Mouse (Mus musculus) midbrain, embryonic 10.5 days (tissue): ENCODE results near the gene Gm45785. TPM values are rescaled to one million over a fixed set of nuclear protein-coding genes. Genes with fewer than 3 reads are reported as not detected.

ENCODE experiments used
- DNase-seq: peaks from one replicate; pipeline ENCODE4 v3.0.0-alpha.2; 2017; ENCODE audit warnings: low spot score
- H3K27ac ChIP-seq: fragments of 300-500 bp; sonication (generic); replicated peaks from 2 replicates; pipeline ENCODE4 v1.5.1; 2016; ENCODE audit warnings: mild to moderate bottlenecking
- H3K27me3 ChIP-seq: fragments of 300-500 bp; sonication (generic); 2 replicates; pipeline ENCODE4 v1.6.1; 2016; ENCODE audit warnings: low read depth, mild to moderate bottlenecking; ENCODE audit not compliant: poor library complexity, severe bottlenecking
- H3K36me3 ChIP-seq: fragments of 300-500 bp; sonication (generic); 2 replicates; pipeline ENCODE4 v1.6.1; 2016; ENCODE audit warnings: mild to moderate bottlenecking, moderate library complexity
- H3K4me1 ChIP-seq: fragments of 300-500 bp; sonication (generic); 2 replicates; pipeline ENCODE4 v1.6.1; 2016
- H3K4me3 ChIP-seq: fragments of 300-500 bp; sonication (generic); 2 replicates; pipeline ENCODE4 v1.5.1; 2016; ENCODE audit warnings: mild to moderate bottlenecking, moderate library complexity
- H3K9me3 ChIP-seq: fragments of 300-500 bp; sonication (generic); replicated peaks from 2 replicates; pipeline ENCODE4 v1.6.1; 2016; ENCODE audit warnings: mild to moderate bottlenecking
- WGBS: fragments of 180-500 bp; shearing (Covaris S2); methylation state at CpG from one replicate; pipeline ENCODE4 v1.1.7; 2016; 5-methylcytosine and 5-hydroxymethylcytosine counted together
- polyA plus RNA-seq: library from polyadenylated mRNA; unstranded; fragments of >200 nt; fragmentation: Nextera tagmentation; extraction: Ambion mirVana; gene quantifications from 2 replicates; pipeline ENCODE4 v1.2.1, GENCODE M21; 2016

Gene Gm45785
- polyA plus RNA-seq, 1 experiment from 2014 or later: not detected

GRCm38 (mm10) chr7:140811714-140812113, 44.4 kb downstream of the Gm45785 start:
- Histone ChIP-seq H3K36me3 (peaks cover 32% of the 10 kb centered on the region), H3K9me3 (no peaks in the 10 kb centered on the region), H3K27ac (no peak overlapping the region), H3K4me3 (no peak overlapping the region), H3K4me1 (0 out of 2 replicates have a peak, but pooled peaks cover 3% of the 10 kb centered on the region), H3K27me3 (no peaks in the 10 kb centered on the region)
- WGBS: 84% methylated on average over 13 of the region's 13 CpGs
- no peak for DNase-seq

- 89% methylated on average over 6 of the region's 6 CpGs for WGBS
- no peak overlapping the region for H3K4me3 ChIP-seq
- H3K4me1 ChIP-seq: 0 out of 2 replicates have a peak, but pooled peaks cover 3% of the 10 kb centered on the region
- H3K27ac ChIP-seq: no peak overlapping the region
- H3K27me3 ChIP-seq: no peaks in the 10 kb centered on the region
- no peak for DNase-seq
- no peaks in the 10 kb centered on the region for H3K9me3 ChIP-seq
- H3K36me3 ChIP-seq: peaks cover 32% of the 10 kb centered on the region
These were observed 45.6 kb downstream of the Gm45785 start for GRCm38 (mm10) chr7:140810496-140810895.

GRCm38 (mm10) chr7:140805704-140806103, 50.4 kb downstream of the Gm45785 start:
- no peak for DNase-seq
- Histone ChIP-seq H3K27me3 (no peaks in the 10 kb centered on the region), H3K4me3 (no peak overlapping the region), H3K36me3 (peaks cover 5% of the 10 kb centered on the region), H3K4me1 (0 out of 2 replicates have a peak, but pooled peaks cover 3% of the 10 kb centered on the region), H3K27ac (no peak overlapping the region), H3K9me3 (no peaks in the 10 kb centered on the region)
- 18% methylated on average over 1 of the region's 1 CpGs for WGBS

- Histone ChIP-seq H3K27me3 (no peaks in the 10 kb centered on the region), H3K36me3 (no peaks in the 10 kb centered on the region), H3K4me3 (no peak overlapping the region), H3K27ac (no peak overlapping the region), H3K9me3 (no peaks in the 10 kb centered on the region), H3K4me1 (no peaks in the 10 kb centered on the region)
- WGBS: 90% methylated on average over 6 of the region's 6 CpGs
- DNase-seq: no peak
These were observed 53.5 kb downstream of the Gm45785 start for GRCm38 (mm10) chr7:140802629-140803028.

GRCm38 (mm10) chr7:140798212-140798611, 57.9 kb downstream of the Gm45785 start:
- Histone ChIP-seq H3K27ac (no peak overlapping the region), H3K27me3 (no peaks in the 10 kb centered on the region), H3K4me3 (no peak overlapping the region), H3K4me1 (no peaks in the 10 kb centered on the region), H3K9me3 (no peaks in the 10 kb centered on the region), H3K36me3 (no peaks in the 10 kb centered on the region)
- DNase-seq: no peak
- WGBS: 69% methylated on average over 2 of the region's 2 CpGs

- 88% methylated on average over 3 of the region's 3 CpGs for WGBS
These were observed 58.5 kb downstream of the Gm45785 start for GRCm38 (mm10) chr7:140797619-140798018.

GRCm38 (mm10) chr7:140793541-140793940, 62.6 kb downstream of the Gm45785 start:
- DNase-seq: no peak
- Histone ChIP-seq H3K9me3 (no peaks in the 10 kb centered on the region), H3K27ac (no peak overlapping the region), H3K36me3 (no peaks in the 10 kb centered on the region), H3K4me1 (no peaks in the 10 kb centered on the region), H3K27me3 (no peaks in the 10 kb centered on the region), H3K4me3 (no peak overlapping the region)
- 79% methylated on average over 4 of the region's 4 CpGs for WGBS

More at GRCm38 (mm10) chr7:140797619-140798018, 58.5 kb downstream of the Gm45785 start:
- Histone ChIP-seq H3K4me3 (no peak overlapping the region), H3K9me3 (no peaks in the 10 kb centered on the region), H3K4me1 (no peaks in the 10 kb centered on the region), H3K27me3 (no peaks in the 10 kb centered on the region), H3K27ac (no peak overlapping the region), H3K36me3 (no peaks in the 10 kb centered on the region)
- no peak for DNase-seq

- no peaks in the 10 kb centered on the region for H3K4me1 ChIP-seq
- no peak overlapping the region for H3K4me3 ChIP-seq
- no peak for DNase-seq
- no peak overlapping the region for H3K27ac ChIP-seq
- 87% methylated on average over 7 of the region's 7 CpGs for WGBS
- no peaks in the 10 kb centered on the region for H3K36me3 ChIP-seq
- no peaks in the 10 kb centered on the region for H3K27me3 ChIP-seq
- no peaks in the 10 kb centered on the region for H3K9me3 ChIP-seq
These were observed 68.1 kb downstream of the Gm45785 start for GRCm38 (mm10) chr7:140788053-140788435.

GRCm38 (mm10) chr7:140787406-140788052, 68.6 kb downstream of the Gm45785 start, which contains the start of gene Syce1:
Syce1 (minus strand) TSS chr7:140787852.
- Histone ChIP-seq H3K4me3 (no peak within 1 kb of the TSS), H3K9me3 (no peaks in the 10 kb centered on the region), H3K36me3 (no peaks in the 10 kb centered on the region), H3K27ac (no peak within 1 kb of the TSS), H3K4me1 (no peaks in the 10 kb centered on the region), H3K27me3 (no peaks in the 10 kb centered on the region)
- no peak for DNase-seq
- WGBS: 81% methylated on average over 33 of the region's 33 CpGs

- H3K4me3 ChIP-seq: no peak overlapping the region
- DNase-seq: no peak
- no peaks in the 10 kb centered on the region for H3K9me3 ChIP-seq
- 89% methylated on average over 4 of the region's 4 CpGs for WGBS
- no peak overlapping the region for H3K27ac ChIP-seq
- H3K36me3 ChIP-seq: no peaks in the 10 kb centered on the region
- H3K27me3 ChIP-seq: no peaks in the 10 kb centered on the region
- no peaks in the 10 kb centered on the region for H3K4me1 ChIP-seq
These were observed 75.6 kb downstream of the Gm45785 start for GRCm38 (mm10) chr7:140780548-140780947.

Other genes with a start within 250 kb of the Gm45785 start
- not detected in 2 replicates for gene Olfr61, start 227.4 kb downstream of the Gm45785 start, polyA plus RNA-seq
- gene Olfr53, start 209.9 kb downstream of the Gm45785 start, polyA plus RNA-seq: not detected in 2 replicates
- not detected in 2 replicates for gene Olfr539, start 196.4 kb downstream of the Gm45785 start, polyA plus RNA-seq
- gene Olfr45, start 174.4 kb downstream of the Gm45785 start, polyA plus RNA-seq: not detected in 2 replicates
- gene Olfr541, start 159.1 kb downstream of the Gm45785 start, polyA plus RNA-seq: not detected in 2 replicates
- not detected in 2 replicates for gene Cyp2e1, start 92.6 kb downstream of the Gm45785 start, polyA plus RNA-seq
- gene Syce1, start 68.5 kb downstream of the Gm45785 start, polyA plus RNA-seq: 0.12 TPM in 1 of 2 replicates, not detected in the other
- 3.0 and 5.6 TPM in 2 replicates for gene Zfp941, start 34.2 kb downstream of the Gm45785 start, polyA plus RNA-seq
- gene Urah, start 21.3 kb downstream of the Gm45785 start, polyA plus RNA-seq: 0.39 and 0.55 TPM in 2 replicates
- not detected in 2 replicates for gene Scgb1c1, start 10.8 kb downstream of the Gm45785 start, polyA plus RNA-seq
- gene Odf3, start 8.5 kb downstream of the Gm45785 start, polyA plus RNA-seq: not detected in 2 replicates
- gene Ric8a, start 626 bp upstream of the Gm45785 start, polyA plus RNA-seq: 54.3 and 71.1 TPM in 2 replicates
- 20.1 and 25.9 TPM in 2 replicates for gene Bet1l, start 1.2 kb upstream of the Gm45785 start, polyA plus RNA-seq
- gene Psmd13, start 25.6 kb upstream of the Gm45785 start, polyA plus RNA-seq: 343 and 348 TPM in 2 replicates
- gene Sirt3, start 26.0 kb upstream of the Gm45785 start, polyA plus RNA-seq: 29.2 and 31.8 TPM in 2 replicates
- gene Cox8b, start 44.1 kb upstream of the Gm45785 start, polyA plus RNA-seq: not detected in 2 replicates
- gene Nlrp6, start 64.6 kb upstream of the Gm45785 start, polyA plus RNA-seq: 0.05 and 0.07 TPM in 2 replicates
- 15.4 and 17.1 TPM in 2 replicates for gene Pgghg, start 85.1 kb upstream of the Gm45785 start, polyA plus RNA-seq
- gene Ifitm5, start 94.0 kb upstream of the Gm45785 start, polyA plus RNA-seq: 1.2 and 1.3 TPM in 2 replicates
- gene Gm45717, start 99.6 kb upstream of the Gm45785 start, polyA plus RNA-seq: 0.42 TPM in 1 of 2 replicates, not detected in the other
- 305 and 352 TPM in 2 replicates for gene Ifitm2, start 99.7 kb upstream of the Gm45785 start, polyA plus RNA-seq
- gene Ifitm1, start 110.9 kb upstream of the Gm45785 start, polyA plus RNA-seq: 6.3 and 8.4 TPM in 2 replicates
- gene Ifitm3, start 154.4 kb upstream of the Gm45785 start, polyA plus RNA-seq: 13.7 and 16.8 TPM in 2 replicates
- gene Ifitm6, start 161.6 kb upstream of the Gm45785 start, polyA plus RNA-seq: 0.21 TPM in 1 of 2 replicates, not detected in the other
- gene Gm17387, start 172.8 kb upstream of the Gm45785 start, polyA plus RNA-seq: not detected in 2 replicates
- gene B4galnt4, start 204.8 kb upstream of the Gm45785 start, polyA plus RNA-seq: 26.8 and 29.4 TPM in 2 replicates
- gene Pkp3, start 221.9 kb upstream of the Gm45785 start, polyA plus RNA-seq: 1.8 and 2.0 TPM in 2 replicates
- 2.3 and 2.5 TPM in 2 replicates for gene Sigirr, start 244.2 kb upstream of the Gm45785 start, polyA plus RNA-seq